Mouse (Mus musculus) forebrain, embryonic 16.5 days (tissue): ENCODE measurements at regions not wholly inside any gene's neighbourhood (a gene's known extent, or its start where the extent isn't known, plus 50 kb on each side); places are given as distances from the start of the nearest gene placed in this dataset.

Source experiments
- ATAC-seq: fragments of 200-750 bp; cut with Nextera tagmentation; 2 replicates; pipeline ENCODE4 v1.8.0; 2017; ENCODE audit warnings: mild to moderate bottlenecking, moderate library complexity
- H3K27ac ChIP-seq: fragments of 300-500 bp; sonication (generic); 2 replicates; pipeline ENCODE4 v1.5.1; 2014; ENCODE audit warnings: low read length, control low read depth
- H3K27me3 ChIP-seq: fragments of 300-500 bp; sonication (generic); replicated peaks from 2 replicates; pipeline ENCODE4 v1.6.1; 2014; ENCODE audit warnings: low read length; ENCODE audit not compliant: control insufficient read depth, insufficient read depth
- H3K36me3 ChIP-seq: fragments of 300-500 bp; sonication (generic); 2 replicates; pipeline ENCODE4 v1.6.1; 2014; ENCODE audit not compliant: control insufficient read depth, insufficient read depth
- H3K4me1 ChIP-seq: fragments of 300-500 bp; sonication (generic); replicated peaks from 2 replicates; pipeline ENCODE4 v1.6.1; 2014; ENCODE audit warnings: low read length; ENCODE audit not compliant: control insufficient read depth, insufficient read depth
- H3K4me2 ChIP-seq: fragments of 300-500 bp; sonication (generic); 2 replicates; pipeline ENCODE4 v1.6.1; 2014; ENCODE audit warnings: mild to moderate bottlenecking, low read length, control low read depth
- H3K4me3 ChIP-seq: fragments of 300-500 bp; sonication (generic); replicated peaks from 2 replicates; pipeline ENCODE4 v1.5.1; 2014; ENCODE audit warnings: mild to moderate bottlenecking, low read length, control low read depth
- H3K9ac ChIP-seq: fragments of 300-500 bp; sonication (generic); replicated peaks from 2 replicates; pipeline ENCODE4 v1.6.1; 2014; ENCODE audit warnings: low read depth, low read length, control low read depth
- H3K9me3 ChIP-seq: fragments of 300-500 bp; sonication (generic); 2 replicates; pipeline ENCODE4 v1.6.1; 2016; ENCODE audit warnings: low read length; ENCODE audit not compliant: control insufficient read depth
- WGBS: fragments of 180-500 bp; shearing (Covaris S2); extraction: QIAGEN DNeasy Blood & Tissue Kit; methylation state at CpG from one replicate; pipeline ENCODE4 v1.1.7; 2014; 5-methylcytosine and 5-hydroxymethylcytosine counted together

GRCm38 (mm10) chrX:128780411-128780810 is 969.1 kb upstream of the Diaph2 start:
- H3K27ac ChIP-seq = no peak overlapping the region
- H3K4me3 ChIP-seq = no peak overlapping the region
- H3K9ac ChIP-seq = no peak overlapping the region
- H3K36me3 ChIP-seq = no peaks in the 10 kb centered on the region
- no peaks in the 10 kb centered on the region for H3K9me3 ChIP-seq
- peak; percentile 54 for ATAC-seq
- H3K4me1 ChIP-seq = no peaks in the 10 kb centered on the region
- no peak overlapping the region for H3K4me2 ChIP-seq
- WGBS = 60% methylated on average over 5 of the region's 5 CpGs
- H3K27me3 ChIP-seq = no peaks in the 10 kb centered on the region

DNA sequence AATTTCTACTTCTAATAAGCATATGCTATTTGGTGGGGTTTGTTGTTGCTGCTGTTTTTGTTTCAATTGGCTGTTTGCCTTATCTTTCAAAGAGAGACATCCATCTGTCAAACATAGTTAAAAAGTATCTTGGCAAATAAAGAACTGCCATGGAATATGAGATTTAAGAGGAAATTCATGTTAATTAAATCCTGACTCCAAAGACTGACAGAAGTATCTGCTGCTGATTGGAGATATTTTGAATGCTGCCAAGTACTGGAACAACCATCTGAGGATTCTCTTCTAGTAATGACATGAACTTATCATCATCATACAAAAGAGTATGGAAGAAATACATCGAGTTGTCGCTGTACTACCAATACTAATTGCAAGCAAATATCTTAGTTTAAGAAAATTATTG is 965.0 kb upstream of the Diaph2 start:
- peak; percentile 59; the same call in 1 of the 2 replicates for ATAC-seq
- no peak overlapping the region for H3K4me3 ChIP-seq
- H3K36me3 ChIP-seq = no peaks in the 10 kb centered on the region
- no peak overlapping the region for H3K9ac ChIP-seq
- no peaks in the 10 kb centered on the region for H3K9me3 ChIP-seq
- H3K27me3 ChIP-seq = no peaks in the 10 kb centered on the region
- no peaks in the 10 kb centered on the region for H3K4me1 ChIP-seq
- no peak overlapping the region for H3K27ac ChIP-seq
- no peak overlapping the region for H3K4me2 ChIP-seq
- 75% methylated on average over 2 of the region's 2 CpGs for WGBS
